Mouse (Mus musculus) right cerebral cortex, postnatal 25 days (tissue): Measurements from ENCODE around the gene Iqgap3.

Source experiments
- DNase-seq: peaks from one replicate; pipeline ENCODE4 v3.0.0; 2022

The Iqgap3 gene

DNA sequence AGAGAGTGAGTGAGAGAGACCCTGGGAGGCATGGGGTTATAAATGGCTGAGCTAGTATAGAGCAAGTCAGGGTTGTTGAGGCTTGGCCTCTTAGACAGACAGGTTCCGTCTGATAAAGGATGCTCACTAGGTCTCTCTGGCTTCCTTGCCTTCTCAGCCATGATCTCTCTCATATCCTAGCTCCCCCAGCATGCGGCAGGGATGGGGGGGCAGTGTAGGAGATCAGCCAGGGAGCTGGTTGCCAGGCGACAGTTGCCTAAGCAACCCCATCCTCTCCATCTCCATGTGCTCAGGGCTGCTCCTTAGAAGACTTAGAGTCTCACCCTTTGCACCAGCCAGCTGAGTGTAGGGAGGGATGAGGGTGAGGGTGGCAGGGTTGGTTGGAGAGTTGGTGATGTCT lies 70.3 kb downstream of the Iqgap3 start:
- peak; percentile 83 for DNase-seq

DNA sequence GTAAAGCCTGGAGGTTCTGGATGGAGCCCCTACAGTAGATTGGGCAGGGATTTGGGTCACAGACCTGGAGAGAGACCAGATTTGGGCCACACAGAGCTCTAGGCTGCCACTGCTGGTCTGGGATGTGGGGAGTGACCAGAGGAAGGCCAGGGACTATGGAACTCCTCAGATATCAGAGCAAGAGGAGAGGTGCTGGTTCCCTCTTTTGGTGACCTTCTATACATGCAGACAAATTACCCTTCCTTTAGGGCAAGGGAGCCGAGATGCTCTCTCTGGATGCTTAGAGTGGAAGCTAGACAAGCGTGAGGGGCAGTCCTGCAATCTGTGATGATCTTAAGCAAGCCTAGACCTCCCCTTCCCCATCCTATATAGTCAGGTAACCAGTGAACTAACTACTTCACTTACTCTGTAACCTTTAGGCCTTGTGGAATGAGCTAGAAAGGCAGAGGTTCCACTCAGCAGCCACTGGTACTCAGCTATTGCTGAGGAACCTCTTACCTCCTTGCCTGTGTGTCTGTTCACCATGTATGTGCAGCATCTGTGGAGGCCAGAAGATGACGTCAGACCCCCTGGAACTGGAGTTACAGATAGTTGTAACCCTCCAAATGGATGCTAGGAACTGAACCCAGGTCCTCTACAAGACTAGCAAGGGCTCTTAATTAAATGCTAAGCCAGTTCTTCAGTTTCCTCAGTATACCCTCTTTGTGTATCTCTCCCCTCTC lies 71.7 kb downstream of the Iqgap3 start:
- no peak for DNase-seq

DNA sequence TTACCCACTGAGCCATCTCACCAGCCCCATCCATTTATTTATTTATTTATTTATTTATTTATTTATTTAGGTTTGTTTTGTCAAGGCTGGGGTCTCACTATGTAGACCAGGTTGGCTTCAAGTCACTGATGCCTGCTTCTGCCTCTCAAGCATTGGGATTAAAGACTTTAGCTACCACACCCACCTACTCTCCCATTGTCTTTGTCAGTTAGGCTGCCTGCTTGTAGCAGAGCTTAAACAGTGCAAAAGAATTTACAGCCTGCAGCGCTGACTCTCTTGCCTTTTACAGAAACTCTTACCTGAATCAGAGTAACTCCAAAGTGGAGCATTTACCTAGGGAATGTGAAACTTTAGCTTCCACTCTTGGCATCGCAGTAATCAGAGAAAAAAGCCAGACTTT lies 72.5 kb downstream of the Iqgap3 start:
- no peak for DNase-seq

DNA sequence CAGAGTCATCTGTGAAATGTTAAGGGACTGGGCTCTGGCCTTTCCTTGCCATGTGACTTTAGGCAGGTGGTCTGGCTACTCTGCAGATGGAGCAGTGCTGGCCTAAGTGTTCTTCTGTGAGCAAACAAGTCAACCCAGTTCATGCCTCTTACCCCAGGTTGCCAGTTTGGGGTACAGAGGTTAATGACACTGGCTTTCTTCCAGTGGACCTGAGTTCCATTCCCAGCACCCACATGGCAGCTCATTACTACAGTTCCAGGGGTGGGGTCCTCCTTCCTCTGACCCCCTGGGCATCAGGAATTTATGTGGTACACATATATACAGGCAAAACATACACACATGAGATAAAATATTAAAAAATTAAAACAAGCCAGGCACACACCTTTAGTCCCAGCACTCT lies 75.0 kb downstream of the Iqgap3 start:
- DNase-seq = no peak

DNA sequence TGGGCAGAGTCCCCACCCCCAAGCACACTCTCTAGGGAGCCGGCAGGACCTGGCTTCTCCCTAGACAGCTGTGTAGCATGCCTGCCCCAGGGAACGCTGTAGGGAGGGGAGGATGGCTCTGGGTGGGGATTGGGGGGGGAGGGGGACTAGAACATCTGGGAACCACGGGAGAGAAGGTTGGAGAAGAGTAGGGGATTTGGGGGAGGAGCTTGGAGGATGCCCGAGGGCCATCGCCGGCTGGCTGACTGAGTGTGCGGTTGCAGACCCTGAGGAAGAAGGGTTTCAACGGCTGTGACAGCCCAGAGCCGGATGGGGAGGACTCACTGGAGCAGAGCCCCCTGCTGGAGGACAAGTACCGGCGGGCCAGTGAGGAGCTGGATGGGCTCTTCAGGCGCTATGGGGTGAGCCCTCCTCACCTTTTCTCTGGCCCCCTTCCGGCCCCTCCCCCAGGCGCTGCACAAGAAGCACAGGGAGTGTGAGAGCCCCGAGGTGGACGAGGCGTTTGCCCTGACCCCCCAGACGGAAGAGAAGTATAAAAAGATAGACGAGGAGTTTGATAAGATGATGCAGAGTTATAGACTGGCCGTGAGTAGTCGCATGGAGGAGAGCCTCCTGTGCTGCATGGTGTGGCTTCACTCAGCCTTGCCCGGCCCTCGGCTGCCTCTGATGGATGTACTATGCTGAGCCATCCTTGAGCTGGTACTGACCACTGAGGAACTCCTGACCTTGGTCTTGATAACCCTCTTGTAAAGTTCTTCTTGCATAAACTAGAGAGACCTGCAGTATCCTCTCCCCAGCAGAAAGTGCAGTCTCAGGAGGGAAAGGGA lies 76.2 kb downstream of the Iqgap3 start:
- DNase-seq = no peak

DNA sequence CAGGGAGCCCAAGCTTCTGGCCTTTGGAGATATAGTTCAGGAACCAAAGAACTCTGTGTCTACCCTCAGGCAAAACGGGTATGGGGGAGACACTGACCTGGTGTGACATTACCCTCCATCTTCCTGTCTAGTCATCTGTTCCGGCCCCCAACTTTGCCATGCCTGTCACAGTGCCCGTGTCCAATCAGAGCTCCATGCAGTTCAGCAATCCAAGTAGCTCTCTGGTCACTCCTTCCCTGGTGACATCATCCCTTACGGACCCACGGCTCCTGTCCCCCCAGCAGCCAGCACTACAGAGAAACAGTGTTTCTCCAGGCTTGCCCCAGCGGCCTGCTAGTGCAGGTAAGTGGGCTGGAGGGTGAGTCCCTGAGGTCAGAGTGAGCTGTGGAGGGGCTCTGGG lies 77.2 kb downstream of the Iqgap3 start:
- no peak for DNase-seq

DNA sequence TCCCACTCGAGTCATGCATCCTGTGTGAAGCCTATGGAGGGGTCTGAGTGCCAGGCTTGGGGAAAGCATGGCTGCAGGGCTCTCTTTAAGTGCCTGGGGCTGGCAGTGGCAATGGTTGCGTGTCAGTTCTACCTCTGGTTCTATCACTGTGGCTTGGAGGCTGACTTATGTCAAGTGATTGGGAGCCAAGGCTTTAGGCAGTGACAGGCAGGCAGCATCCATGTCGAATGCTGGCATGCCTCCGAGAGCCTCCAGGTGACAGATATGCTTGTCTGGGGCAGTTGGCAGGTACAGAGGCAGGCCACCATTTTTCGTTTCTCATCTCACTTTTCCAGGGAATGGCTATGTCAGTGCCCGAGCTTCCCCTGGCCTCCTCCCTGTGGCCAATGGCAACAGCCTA lies 79.1 kb downstream of the Iqgap3 start:
- no peak for DNase-seq

DNA sequence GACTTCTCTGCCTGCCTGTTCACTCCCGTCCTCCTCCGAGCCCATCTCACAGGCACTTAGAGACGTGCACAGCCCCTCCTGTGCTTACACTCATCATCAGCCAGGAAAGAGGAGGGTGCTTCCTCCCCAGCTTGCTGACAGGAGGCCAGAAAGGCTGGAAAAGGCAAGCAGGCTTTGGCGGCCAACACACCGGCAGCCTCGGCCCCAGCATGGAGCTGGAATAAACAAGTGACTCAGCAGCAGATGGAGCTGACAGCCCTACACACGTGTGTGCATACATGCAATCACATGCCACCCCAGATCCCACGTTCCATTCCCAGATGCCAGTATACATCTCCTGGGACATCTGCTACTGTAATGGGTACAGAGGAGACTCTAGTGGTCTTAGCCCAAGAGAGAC lies 80.5 kb downstream of the Iqgap3 start:
- DNase-seq = peak; percentile 78

DNA sequence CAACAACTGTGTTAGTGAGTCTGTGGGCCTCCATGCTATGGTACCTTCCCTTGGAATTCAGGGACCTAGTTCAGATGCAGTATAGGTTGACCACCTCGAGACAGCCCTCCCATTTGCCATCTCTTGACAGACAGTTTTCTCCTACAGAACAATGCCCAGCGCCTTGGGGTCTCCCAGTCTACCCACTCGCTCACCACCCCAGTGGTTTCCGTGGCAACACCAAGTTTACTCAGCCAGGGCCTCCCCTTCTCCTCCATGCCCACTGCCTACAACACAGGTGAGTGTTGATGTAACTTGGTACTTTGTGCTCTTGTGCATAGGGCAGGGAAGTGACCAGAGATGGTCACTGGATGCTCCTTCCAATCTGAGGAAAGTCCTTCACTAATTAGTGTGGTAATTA lies 81.0 kb downstream of the Iqgap3 start:
- no peak for DNase-seq

DNA sequence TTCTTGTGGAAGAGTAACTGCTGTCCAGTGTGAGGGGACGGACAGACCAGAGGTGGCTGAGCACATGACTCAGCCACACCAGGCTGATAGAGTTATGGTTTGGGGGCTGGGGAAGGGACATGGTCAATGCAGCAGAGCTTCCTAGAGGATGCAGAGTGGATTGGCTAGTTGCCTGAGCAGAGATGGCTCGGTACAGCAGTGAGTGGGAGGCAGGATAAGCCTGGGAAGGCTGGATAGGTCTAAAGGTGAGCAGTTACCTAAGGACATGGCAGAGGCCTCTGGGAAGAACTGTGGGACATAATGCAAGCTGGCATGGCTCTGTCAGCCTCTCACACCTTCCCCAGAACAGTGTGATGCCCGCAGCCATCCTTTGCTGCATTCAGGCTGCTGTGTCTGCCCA lies 82.1 kb downstream of the Iqgap3 start:
- DNase-seq = no peak

DNA sequence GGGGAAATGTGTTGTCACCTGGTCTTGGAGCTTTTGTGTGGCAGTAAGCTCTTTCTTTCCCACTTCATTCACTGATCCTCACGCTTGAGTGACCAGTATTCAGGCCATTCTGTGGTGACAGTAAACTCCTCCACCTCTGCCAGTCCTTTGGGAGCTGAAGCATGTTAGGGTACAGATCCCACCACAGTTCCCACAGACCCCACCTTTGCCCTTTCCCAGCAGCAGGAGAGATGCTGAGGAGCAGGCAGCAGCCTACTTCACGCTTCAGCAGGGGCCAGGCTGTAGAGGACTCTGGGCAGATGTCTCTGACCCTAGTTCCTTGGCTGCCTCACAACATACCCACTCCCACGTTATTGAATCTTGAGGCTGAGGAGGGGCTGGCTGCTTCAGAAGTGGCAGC lies 82.5 kb downstream of the Iqgap3 start:
- no peak for DNase-seq

DNA sequence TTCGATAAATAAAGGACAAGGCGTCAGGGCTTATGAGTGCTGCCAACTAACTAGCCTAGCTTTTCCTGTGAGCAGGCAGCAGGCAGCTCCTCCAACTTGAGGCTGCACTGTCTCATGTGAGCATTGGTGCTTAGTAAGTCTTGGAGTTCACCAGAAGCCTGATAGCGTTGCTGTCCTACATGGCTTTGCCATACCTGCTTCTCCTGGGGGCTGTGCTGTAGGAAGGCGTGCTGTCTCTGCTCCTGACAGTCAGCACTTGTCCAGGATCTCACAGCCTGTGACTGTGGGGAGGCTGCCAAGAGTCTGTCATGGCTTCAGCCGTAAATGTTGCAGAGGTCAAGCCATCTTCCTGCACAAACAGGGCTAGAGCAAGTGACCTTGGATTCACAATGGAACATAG lies 84.3 kb downstream of the Iqgap3 start:
- DNase-seq = no peak

DNA sequence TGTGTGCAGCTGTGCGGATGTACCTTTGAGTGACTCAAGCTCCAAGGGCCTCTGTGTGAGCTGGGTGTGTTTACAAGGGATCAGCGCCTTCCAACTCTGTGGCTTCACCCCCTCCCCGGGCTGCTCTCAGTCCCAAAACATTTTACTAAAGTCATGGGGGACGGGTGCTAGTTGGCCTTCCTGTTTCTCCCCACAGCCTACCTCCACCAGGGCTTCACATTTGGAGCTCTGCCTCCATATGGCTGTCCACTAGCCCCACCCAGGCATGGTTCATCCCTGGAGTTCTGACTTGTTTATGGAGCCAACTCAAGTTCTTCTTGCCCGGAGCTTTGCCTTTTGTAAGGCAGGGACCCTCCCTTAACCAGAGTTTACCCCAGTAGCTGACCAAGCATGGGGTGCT lies 88.6 kb downstream of the Iqgap3 start:
- DNase-seq = no peak
